Mouse (Mus musculus): Measurements from ENCODE around the gene Rprd1b. TPM values are rescaled to one million over a fixed set of nuclear protein-coding genes. Genes with fewer than 3 reads are reported as not detected.

Gene Rprd1b
- polyA plus RNA-seq, 2 experiments, result 14.1 to 21.6 TPM

- DNase-seq (ENCODE audit: low read depth in 3 of 3, low spot score in 3 of 3) (no peak), ATAC-seq (ENCODE audit: insufficient read depth) (peak; percentile 44; the same call in 1 of the 2 replicates)
- Histone ChIP-seq H3K9me3 (ENCODE audit: control insufficient read depth, low read length) (no peaks in the 10 kb centered on the region), H3K9ac (replicated peaks) (no peak overlapping the region), H3K27me3 (ENCODE audit: control insufficient read depth, insufficient read depth, low read length) (no peaks in the 10 kb centered on the region), H3K36me3 (replicated peaks; ENCODE audit: control insufficient read depth, insufficient read depth, low read depth) (peaks cover 78% of the 10 kb centered on the region), H3K27ac (no peak overlapping the region), H3K4me2 (ENCODE audit: low read depth) (no peak overlapping the region), H3K4me1 (replicated peaks; ENCODE audit: control insufficient read depth in 2 of 2, insufficient read depth in 2 of 2, low read length in 1 of 2) (peaks cover 3 to 31% of the 10 kb centered on the region in 2 experiments), H3K4me3 (ENCODE audit: insufficient read depth in 1 of 2, low read depth in 2 of 2, low read length in 2 of 2) (no peak overlapping the region)
- TF ChIP-seq EP300 (IDR thresholded peaks at IDR 0.05; ENCODE audit: low read depth) (peak; percentile 7; the same call in 1 of the 2 replicates), CTCF (IDR thresholded peaks at IDR 0.05; ENCODE audit: low read depth) (no peak)
- 22% methylated on average over 4 of the region's 4 CpGs for WGBS (ENCODE audit: insufficient replicate concordance)
Observed at GRCm38 (mm10) chr2:158119145-158119544, 90.8 kb downstream of the Rprd1b start.

DNA sequence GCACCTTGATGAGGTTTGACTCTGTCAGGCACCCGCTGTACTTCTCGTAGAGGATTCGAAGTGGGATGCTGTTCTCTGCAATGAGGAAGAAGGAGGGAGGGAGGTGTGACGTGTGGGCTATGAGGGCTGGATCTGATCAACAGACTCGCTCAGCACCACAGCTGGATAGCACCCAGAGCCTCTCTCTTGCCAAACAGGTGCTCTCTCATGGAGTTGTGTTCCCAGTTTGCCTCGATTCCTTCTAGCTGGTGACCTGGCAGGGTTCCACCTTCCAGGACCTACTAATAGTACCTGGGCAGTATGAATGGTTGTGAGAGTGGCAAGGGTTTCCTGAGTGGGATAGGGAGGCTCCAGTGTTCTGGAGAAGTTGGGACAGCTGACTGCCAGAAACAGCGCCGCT is 91.9 kb downstream of the Rprd1b start:
- 84% methylated on average over 8 of the region's 8 CpGs for WGBS (ENCODE audit: insufficient replicate concordance)
- peaks cover 89% of the 10 kb centered on the region for H3K36me3 ChIP-seq (replicated peaks; ENCODE audit: control insufficient read depth, insufficient read depth, low read depth)
- no peak for ATAC-seq (ENCODE audit: insufficient read depth)

GRCm38 (mm10) chr2:158120868-158121267 is 92.6 kb downstream of the Rprd1b start:
- no peak overlapping the region for H3K9ac ChIP-seq (replicated peaks)
- H3K4me2 ChIP-seq (ENCODE audit: low read depth), result no peak overlapping the region
- H3K4me1 ChIP-seq (replicated peaks; ENCODE audit: control insufficient read depth in 2 of 2, insufficient read depth in 2 of 2, low read length in 1 of 2), result peaks cover 0 to 17% of the 10 kb centered on the region in 2 experiments; a peak in 2 of 4 replicates
- H3K36me3 ChIP-seq (replicated peaks; ENCODE audit: control insufficient read depth, insufficient read depth, low read depth), result peaks cover 95% of the 10 kb centered on the region
- no peaks in the 10 kb centered on the region for H3K9me3 ChIP-seq (ENCODE audit: control insufficient read depth, low read length)
- ATAC-seq (ENCODE audit: insufficient read depth), result no peak
- DNase-seq (ENCODE audit: low read depth in 3 of 3, low spot score in 3 of 3), result no peak
- H3K4me3 ChIP-seq (ENCODE audit: insufficient read depth in 1 of 2, low read depth in 2 of 2, low read length in 2 of 2), result no peak overlapping the region
- TF ChIP-seq CTCF (IDR thresholded peaks at IDR 0.05; ENCODE audit: low read depth) (no peak), EP300 (IDR thresholded peaks at IDR 0.05; ENCODE audit: low read depth) (no peak)
- no peak overlapping the region for H3K27ac ChIP-seq
- 92% methylated on average over 3 of the region's 3 CpGs for WGBS (ENCODE audit: insufficient replicate concordance)
- no peaks in the 10 kb centered on the region for H3K27me3 ChIP-seq (ENCODE audit: control insufficient read depth, insufficient read depth, low read length)

More for the DNA sequence above, 91.9 kb downstream of the Rprd1b start:
- H3K4me3 ChIP-seq (ENCODE audit: insufficient read depth in 1 of 2, low read depth in 2 of 2, low read length in 2 of 2), result no peak overlapping the region
- DNase-seq (ENCODE audit: low read depth in 3 of 3, low spot score in 3 of 3), result no peak
- no peaks in the 10 kb centered on the region for H3K9me3 ChIP-seq (ENCODE audit: control insufficient read depth, low read length)
- no peak overlapping the region for H3K4me2 ChIP-seq (ENCODE audit: low read depth)
- H3K4me1 ChIP-seq (replicated peaks; ENCODE audit: control insufficient read depth in 2 of 2, insufficient read depth in 2 of 2, low read length in 1 of 2), result peaks cover 2 to 22% of the 10 kb centered on the region in 2 experiments; a peak in 2 of 4 replicates
- no peak for TF ChIP-seq CTCF (IDR thresholded peaks at IDR 0.05; ENCODE audit: low read depth)
- no peak for TF ChIP-seq EP300 (IDR thresholded peaks at IDR 0.05; ENCODE audit: low read depth)
- no peak overlapping the region for H3K9ac ChIP-seq (replicated peaks)
- H3K27me3 ChIP-seq (ENCODE audit: control insufficient read depth, insufficient read depth, low read length), result no peaks in the 10 kb centered on the region
- H3K27ac ChIP-seq, result no peak overlapping the region

- no peak for ATAC-seq (ENCODE audit: insufficient read depth)
- Histone ChIP-seq H3K36me3 (replicated peaks; ENCODE audit: control insufficient read depth, insufficient read depth, low read depth) (peaks cover 96% of the 10 kb centered on the region), H3K4me1 (replicated peaks; ENCODE audit: control insufficient read depth in 2 of 2, insufficient read depth in 2 of 2, low read length in 1 of 2) (peaks cover 0 to 8% of the 10 kb centered on the region in 2 experiments; a peak in 2 of 4 replicates), H3K27me3 (ENCODE audit: control insufficient read depth, insufficient read depth, low read length) (no peaks in the 10 kb centered on the region), H3K27ac (no peak overlapping the region), H3K4me2 (ENCODE audit: low read depth) (no peak overlapping the region), H3K9ac (replicated peaks) (no peak overlapping the region), H3K9me3 (ENCODE audit: control insufficient read depth, low read length) (no peaks in the 10 kb centered on the region), H3K4me3 (ENCODE audit: insufficient read depth in 1 of 2, low read depth in 2 of 2, low read length in 2 of 2) (no peak overlapping the region)
- 74% methylated on average over 12 of the region's 12 CpGs for WGBS (ENCODE audit: insufficient replicate concordance)
- no peak for DNase-seq (ENCODE audit: low read depth in 3 of 3, low spot score in 3 of 3)
- TF ChIP-seq EP300 (IDR thresholded peaks at IDR 0.05; ENCODE audit: low read depth), result no peak
- no peak for TF ChIP-seq CTCF (IDR thresholded peaks at IDR 0.05; ENCODE audit: low read depth)
Observed at GRCm38 (mm10) chr2:158121645-158122326, 93.5 kb downstream of the Rprd1b start.

DNA sequence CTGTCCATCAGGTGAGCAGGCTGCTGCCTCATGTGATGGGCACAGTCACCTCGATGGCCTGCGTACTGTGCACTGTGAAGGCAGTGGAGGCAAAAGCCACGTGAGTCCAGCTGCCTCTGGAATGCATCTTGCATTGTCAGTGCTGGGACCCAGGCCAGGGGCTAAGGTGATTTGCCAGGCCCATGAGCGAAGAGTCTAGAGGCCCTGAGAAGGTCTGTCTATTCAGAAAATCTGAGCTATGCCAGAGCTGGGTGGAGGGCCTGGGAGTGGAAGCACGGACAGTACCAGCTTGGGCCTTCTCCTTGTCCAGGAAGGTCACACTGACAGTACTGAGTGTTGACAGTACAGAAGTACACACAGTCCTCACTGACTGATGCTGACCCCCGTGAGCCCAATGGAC is 94.5 kb downstream of the Rprd1b start:
- ATAC-seq (ENCODE audit: insufficient read depth) (no peak), DNase-seq (ENCODE audit: low read depth in 3 of 3, low spot score in 3 of 3) (no peak)
- no peak overlapping the region for H3K27ac ChIP-seq
- no peak for TF ChIP-seq CTCF (IDR thresholded peaks at IDR 0.05; ENCODE audit: low read depth)
- TF ChIP-seq EP300 (IDR thresholded peaks at IDR 0.05; ENCODE audit: low read depth), result no peak
- H3K9me3 ChIP-seq (ENCODE audit: control insufficient read depth, low read length), result no peaks in the 10 kb centered on the region
- H3K27me3 ChIP-seq (ENCODE audit: control insufficient read depth, insufficient read depth, low read length), result no peaks in the 10 kb centered on the region
- H3K9ac ChIP-seq (replicated peaks), result no peak overlapping the region
- peaks cover 0 to 3% of the 10 kb centered on the region in 2 experiments; a peak in 2 of 4 replicates for H3K4me1 ChIP-seq (replicated peaks; ENCODE audit: control insufficient read depth in 2 of 2, insufficient read depth in 2 of 2, low read length in 1 of 2)
- WGBS (ENCODE audit: insufficient replicate concordance), result 84% methylated on average over 6 of the region's 6 CpGs
- peaks cover 96% of the 10 kb centered on the region for H3K36me3 ChIP-seq (replicated peaks; ENCODE audit: control insufficient read depth, insufficient read depth, low read depth)
- no peak overlapping the region for H3K4me3 ChIP-seq (ENCODE audit: insufficient read depth in 1 of 2, low read depth in 2 of 2, low read length in 2 of 2)
- H3K4me2 ChIP-seq (ENCODE audit: low read depth), result no peak overlapping the region

Measured in liver, embryonic 14.5 days (tissue).